Mouse (Mus musculus) liver, adult 2 months (tissue): ENCODE results near the gene Prkch.

ENCODE experiments used
- CTCF ChIP-seq: fragments of 200-500 bp; IDR thresholded peaks from 2 replicates; pipeline ENCODE4 v1.5.1; 2011; ENCODE audit warnings: low read depth, low read length, control low read depth
- POLR2A ChIP-seq: fragments of 200-500 bp; IDR thresholded peaks from 2 replicates; pipeline ENCODE4 v1.6.1; 2011; ENCODE audit warnings: low read length, control low read depth; ENCODE audit not compliant: insufficient read depth; ENCODE audit errors: extremely low read depth

GRCm38 (mm10) chr12:73547646-73548045, 37.0 kb upstream of the Prkch start:
- no peak for TF ChIP-seq POLR2A
- no peak for TF ChIP-seq CTCF
